Mouse (Mus musculus) forebrain, embryonic 11.5 days (tissue): ENCODE results near the gene Taok3. TPM values are rescaled to one million over a fixed set of nuclear protein-coding genes. Genes with fewer than 3 reads are reported as not detected.

Experiments used
- ATAC-seq: fragments of 200-750 bp; cut with Nextera tagmentation; replicated peaks from 2 replicates; pipeline ENCODE4 v1.8.0; 2017; ENCODE audit warnings: moderate TSS enrichment; ENCODE audit not compliant: low FRiP score
- DNase-seq: peaks from one replicate; pipeline ENCODE4 v3.0.0-alpha.2; 2017; ENCODE audit warnings: low spot score
- H3K27ac ChIP-seq: fragments of 300-500 bp; sonication (generic); 2 replicates; pipeline ENCODE4 v1.5.1; 2014; ENCODE audit warnings: low read depth, low read length
- H3K27me3 ChIP-seq: fragments of 300-500 bp; sonication (generic); 2 replicates; pipeline ENCODE4 v1.6.1; 2014; ENCODE audit warnings: mild to moderate bottlenecking, low read length, mixed read lengths; ENCODE audit not compliant: control insufficient read depth, insufficient read depth
- H3K36me3 ChIP-seq: fragments of 300-500 bp; sonication (generic); 2 replicates; pipeline ENCODE4 v1.6.1; 2014; ENCODE audit warnings: mild to moderate bottlenecking, low read length, moderate library complexity, mixed read lengths; ENCODE audit not compliant: control insufficient read depth, insufficient read depth
- H3K4me1 ChIP-seq: fragments of 300-500 bp; sonication (generic); replicated peaks from 2 replicates; pipeline ENCODE4 v1.6.1; 2014; ENCODE audit warnings: low read length, mixed read lengths; ENCODE audit not compliant: control insufficient read depth, insufficient read depth
- H3K4me2 ChIP-seq: fragments of 300-500 bp; sonication (generic); 2 replicates; pipeline ENCODE4 v1.6.1; 2014; ENCODE audit warnings: low read depth, mild to moderate bottlenecking, low read length, moderate library complexity, mixed read lengths; ENCODE audit not compliant: severe bottlenecking
- H3K4me3 ChIP-seq: fragments of 300-500 bp; sonication (generic); 2 replicates; pipeline ENCODE4 v1.5.1; 2014; ENCODE audit warnings: low read depth, low read length
- H3K9ac ChIP-seq: fragments of 300-500 bp; sonication (generic); 2 replicates; pipeline ENCODE4 v1.6.1; 2014; ENCODE audit warnings: low read length
- H3K9me3 ChIP-seq: fragments of 300-500 bp; sonication (generic); 2 replicates; pipeline ENCODE4 v1.6.1; 2016; ENCODE audit warnings: low read length, mixed read lengths; ENCODE audit not compliant: control insufficient read depth
- WGBS: fragments of 180-500 bp; shearing (Covaris S2); extraction: QIAGEN DNeasy Blood & Tissue Kit; methylation state at CpG from one replicate; pipeline ENCODE4 v1.1.7; 2014; 5-methylcytosine and 5-hydroxymethylcytosine counted together
- polyA plus RNA-seq: library from polyadenylated mRNA; unstranded; fragments of >200 nt; fragmentation: Nextera tagmentation; extraction: Ambion mirVana; gene quantifications from 2 replicates; pipeline ENCODE4 v1.2.1, GENCODE M21; 2014

Taok3 gene
- polyA plus RNA-seq, 1 experiment from 2014 or later = 16.9 TPM

DNA sequence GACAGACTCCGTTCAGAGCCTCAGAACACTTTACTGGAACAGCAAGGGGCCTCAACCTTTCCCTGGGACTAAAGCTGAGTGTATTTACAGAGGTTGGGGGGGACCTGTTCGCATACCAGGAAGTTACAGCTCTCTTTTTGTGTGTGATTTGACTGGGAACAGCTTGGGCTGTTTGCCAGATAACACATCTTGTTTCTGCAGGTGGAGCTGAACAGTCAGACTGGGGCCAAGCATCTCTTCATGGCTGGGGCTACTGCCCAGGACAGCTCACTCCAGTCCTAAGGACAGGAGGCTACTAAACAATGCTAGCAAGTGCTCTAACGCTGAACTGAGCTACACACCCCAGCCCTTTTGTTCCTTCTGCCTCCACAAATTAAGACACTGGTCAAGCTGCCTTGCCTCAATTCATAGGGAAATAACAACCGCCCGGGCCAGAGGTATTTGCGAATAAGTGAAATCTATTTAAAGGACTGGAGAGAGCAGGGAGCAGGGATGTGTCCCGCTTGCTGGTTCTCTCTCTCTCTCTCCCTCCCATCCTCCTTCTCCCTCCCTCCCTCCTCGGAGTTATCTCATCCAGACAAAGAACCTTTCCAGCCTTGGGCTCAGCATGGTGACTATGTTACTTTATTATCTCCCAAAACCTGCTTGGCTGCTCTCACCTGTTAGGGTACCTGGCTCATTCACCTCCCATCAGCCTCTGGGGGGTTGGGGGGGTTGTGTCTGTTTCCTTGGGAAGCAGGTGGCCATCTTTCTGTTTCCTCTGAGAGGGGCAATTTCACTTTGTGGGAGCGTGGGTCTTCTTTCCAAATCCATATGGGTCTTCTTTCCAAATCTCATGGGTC is 194.9 kb downstream of the Taok3 start:
- DNase-seq = no peak

DNA sequence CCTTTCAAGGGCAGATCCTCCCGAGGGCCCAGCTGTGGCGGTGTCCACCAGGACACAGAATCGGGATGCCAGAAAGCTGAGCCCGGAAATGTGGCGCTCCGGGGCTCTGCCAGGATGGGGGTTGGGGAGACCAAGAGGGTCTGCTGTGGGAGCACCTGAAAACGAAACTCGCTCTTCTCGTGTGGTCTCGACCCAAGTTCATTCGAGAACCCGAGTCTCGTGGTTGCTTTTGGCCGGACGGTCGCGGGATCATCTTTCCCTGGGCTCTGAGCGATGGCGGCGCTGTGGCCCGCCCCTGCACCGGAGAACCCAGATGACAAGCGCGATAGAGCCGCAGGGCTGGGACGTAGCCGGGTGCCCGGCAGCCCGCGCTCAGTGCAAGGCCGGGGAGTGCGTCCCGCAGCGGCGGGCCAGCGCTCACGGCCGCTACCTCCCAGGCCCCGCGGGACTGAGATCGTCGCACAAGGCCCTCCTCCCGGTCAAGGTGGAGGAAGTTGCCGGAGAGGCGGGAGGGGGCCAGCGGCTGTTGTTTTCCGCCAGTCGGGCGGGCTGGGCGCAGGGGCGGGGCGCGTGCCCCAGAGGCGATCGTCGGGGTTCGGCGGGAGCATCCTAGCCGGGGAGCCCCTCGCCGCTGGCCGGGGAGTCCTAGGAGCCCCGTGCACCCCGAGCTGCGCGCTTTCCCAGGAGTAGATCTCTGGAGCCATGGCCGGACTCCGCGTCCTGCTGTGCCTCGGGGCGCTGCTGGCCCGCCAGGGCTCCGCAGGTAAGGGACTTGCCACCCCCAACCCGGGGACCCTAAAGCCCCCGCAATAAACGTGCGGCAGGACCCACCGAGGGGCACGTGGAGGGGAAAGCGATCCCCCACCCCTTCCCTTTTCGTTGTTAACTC is 199.1 kb downstream of the Taok3 start, which contains the start of gene Vsig10:
Gene Vsig10 (plus strand): TSS at position 343 of the 889 bp plus-strand sequence.
- no peak within 1 kb of the TSS for H3K27ac ChIP-seq
- H3K27me3 ChIP-seq = peaks cover 3% of the 10 kb centered on the region; the same call in 1 of the 2 replicates

More for the DNA sequence above, 194.9 kb downstream of the Taok3 start:
- no peak overlapping the region for H3K4me2 ChIP-seq
- H3K27ac ChIP-seq = no peak overlapping the region
- ATAC-seq = no peak
- H3K4me3 ChIP-seq = no peak overlapping the region
- no peaks in the 10 kb centered on the region for H3K9me3 ChIP-seq
- H3K27me3 ChIP-seq = peaks cover 3% of the 10 kb centered on the region; the same call in 1 of the 2 replicates
- no peaks in the 10 kb centered on the region for H3K36me3 ChIP-seq
- WGBS = 19% methylated on average over 9 of the region's 9 CpGs
- peaks cover 6% of the 10 kb centered on the region; the same call in 1 of the 2 replicates for H3K4me1 ChIP-seq
- H3K9ac ChIP-seq = no peak overlapping the region

DNA sequence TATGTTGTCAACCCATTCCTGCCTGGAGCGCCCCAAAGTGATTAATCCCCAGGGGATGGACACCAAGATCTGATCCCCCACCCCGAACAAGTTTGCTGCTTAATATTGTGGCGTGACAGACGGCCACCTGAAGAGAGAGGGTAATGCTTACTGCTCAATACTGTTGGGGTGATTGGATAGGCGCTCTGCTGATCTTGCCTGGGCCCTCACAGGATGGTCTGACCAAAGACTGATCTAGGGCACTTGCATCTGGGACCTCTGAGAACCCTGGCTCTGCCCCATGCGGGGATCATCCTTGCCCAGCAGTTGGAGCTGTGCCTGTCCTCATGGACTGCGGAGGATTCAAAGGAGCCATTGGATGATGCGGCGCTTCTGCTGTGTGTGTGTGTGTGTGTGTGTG is 203.8 kb downstream of the Taok3 start:
- Histone ChIP-seq H3K27me3 (peaks cover 3% of the 10 kb centered on the region; the same call in 1 of the 2 replicates), H3K4me1 (peaks cover 3% of the 10 kb centered on the region; the same call in 1 of the 2 replicates), H3K9me3 (no peaks in the 10 kb centered on the region), H3K4me2 (no peak overlapping the region), H3K9ac (no peak overlapping the region), H3K27ac (no peak overlapping the region), H3K4me3 (no peak overlapping the region), H3K36me3 (no peaks in the 10 kb centered on the region)
- 83% methylated on average over 9 of the region's 9 CpGs for WGBS
- no peak for DNase-seq
- no peak for ATAC-seq

More for the DNA sequence above, 199.1 kb downstream of the Taok3 start, which contains the start of gene Vsig10:
- peak; percentile 82 for DNase-seq
- Histone ChIP-seq H3K36me3 (no peaks in the 10 kb centered on the region), H3K4me1 (peaks cover 7% of the 10 kb centered on the region; the same call in 1 of the 2 replicates), H3K4me3 (peak within 1 kb of the TSS; percentile 66), H3K9me3 (no peaks in the 10 kb centered on the region), H3K9ac (peak within 1 kb of the TSS; percentile 77), H3K4me2 (peak within 1 kb of the TSS; percentile 99)
- WGBS = under 1% methylated on average over 76 of the region's 81 CpGs
- peak; percentile 88 for ATAC-seq

Other genes starting within 250 kb of the Taok3 start
- gene Suds3, start 4.0 kb upstream of the Taok3 start, polyA plus RNA-seq = 51.8 and 52.1 TPM in 2 replicates
- gene Pebp1, start 167.5 kb downstream of the Taok3 start, polyA plus RNA-seq = 881 and 979 TPM in 2 replicates
- 2.3 and 2.5 TPM in 2 replicates for gene Vsig10, start 199.0 kb downstream of the Taok3 start, polyA plus RNA-seq
- 75.4 and 86.0 TPM in 2 replicates for gene Wsb2, start 237.2 kb downstream of the Taok3 start, polyA plus RNA-seq